Comparison of ENCODE assay signal across 21 mouse cellular contexts in the genomic region with DNA sequence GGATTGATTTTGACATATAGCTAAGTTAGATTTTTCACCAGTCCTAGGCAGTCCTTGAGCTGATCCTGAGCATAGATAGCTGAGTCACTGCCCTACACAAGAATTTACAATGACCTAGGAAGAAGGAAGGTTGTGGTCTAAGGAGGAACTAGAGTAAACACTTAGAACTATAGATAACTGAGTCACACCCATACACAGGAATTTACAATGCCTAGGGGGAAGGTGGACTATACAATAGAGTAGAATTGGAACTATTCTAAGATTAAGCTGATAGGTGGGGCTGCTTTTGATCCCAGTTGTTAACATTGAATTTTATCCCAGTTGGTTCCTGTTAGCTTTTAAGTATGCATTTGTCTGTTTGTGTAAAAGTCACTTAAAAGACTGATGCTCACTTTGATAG.
DNase-seq lines count a peak whose midpoint lies in the region; TF ChIP-seq lines count a peak whose summit lies in the region.
"Had no signal": no experiment of that assay in that cellular context is flagged by ENCODE, and none has a peak within 500 bp of the region (broad histone marks: within the 10 kb centered on the region; RNA-seq: fewer than 3 reads in every experiment).

No protein-coding gene starts in this region.

- no peaks in the 10 kb centered on the region for H3K36me3 ChIP-seq in ES-E14 (ENCODE audit: control insufficient read depth, insufficient read depth, low read length, poor library complexity, severe bottlenecking)
- no peaks in the 10 kb centered on the region for H3K36me3 ChIP-seq in forebrain, embryonic 10.5 days (replicated peaks)
- H3K36me3 ChIP-seq: embryonic facial prominence, embryonic 13.5 days; embryonic facial prominence, embryonic 15.5 days; forebrain, embryonic 15.5 days had no signal

- intact Hi-C loops in heart, postnatal 10 days (cut with DNase I), result no loop called here

- H3K4me1 ChIP-seq in ES-E14 (ENCODE audit: control insufficient read depth in 2 of 2, insufficient read depth in 2 of 2, low read length in 2 of 2, poor library complexity in 1 of 2), result no peaks in the 10 kb centered on the region
- peaks cover 14% of the 10 kb centered on the region; the same call in 1 of the 2 replicates for H3K4me1 ChIP-seq in forebrain, embryonic 10.5 days
- H3K4me1 ChIP-seq: embryonic facial prominence, embryonic 13.5 days; embryonic facial prominence, embryonic 15.5 days; forebrain, embryonic 15.5 days had no signal

- no peak overlapping the region for H3K9ac ChIP-seq in ES-E14 (ENCODE audit: insufficient read depth, low read depth, low read length, poor library complexity, severe bottlenecking)
- H3K9ac ChIP-seq: embryonic facial prominence, embryonic 13.5 days; embryonic facial prominence, embryonic 15.5 days; forebrain, embryonic 13.5 days; forebrain, embryonic 15.5 days; forebrain, postnatal 0 days had no signal

- H3K4me3 ChIP-seq in ES-E14 (ENCODE audit: insufficient read depth in 1 of 2, low read depth in 1 of 2, low read length in 2 of 2, poor library complexity in 1 of 2, severe bottlenecking in 1 of 2), result no peak overlapping the region
- H3K4me3 ChIP-seq in forebrain, embryonic 10.5 days, result no peak overlapping the region
- H3K4me3 ChIP-seq: embryonic facial prominence, embryonic 13.5 days; embryonic facial prominence, embryonic 15.5 days; erythroblast, embryonic 14.5 days; forebrain, embryonic 13.5 days; forebrain, embryonic 15.5 days had no signal

- no peaks in the 10 kb centered on the region for H3K27me3 ChIP-seq in forebrain, embryonic 10.5 days (ENCODE audit: poor library complexity, severe bottlenecking)
- H3K27me3 ChIP-seq: embryonic facial prominence, embryonic 13.5 days; embryonic facial prominence, embryonic 15.5 days; forebrain, embryonic 13.5 days; forebrain, embryonic 15.5 days had no signal

- DNase-seq in 416B (ENCODE audit: low read depth) (peak; percentile 2), ES-E14 (ENCODE audit: low read depth, low spot score) (no peak), R1 (ENCODE audit: low read depth, low spot score) (peak; percentile 82)
- no peak for DNase-seq in heart, postnatal 10 days
- no peak for DNase-seq in frontal cortex, postnatal 14 days (ENCODE audit: low spot score in 2 of 2)
- no peak for DNase-seq in forebrain, embryonic 10.5 days (ENCODE audit: extremely low spot score, low spot score)
- DNase-seq: adrenal gland, postnatal 10 days; adrenal gland, postnatal 25 days; cerebellum, adult 11 months; cerebellum, adult 18-20 months; cerebellum, adult 8-10 months; cerebellum, adult 9-11 months; cerebellum, postnatal 14 days; cerebellum, postnatal 36 days; embryo, embryonic 11 days; forebrain, postnatal 0 days had no signal

- in situ Hi-C loops in ES-E14 (cut with MboI; ENCODE audit: low sequenced_read_pairs in 2 of 2, unreplicated experiment in 2 of 2), result no loop called here

- H3K27ac ChIP-seq in ES-E14 (ENCODE audit: insufficient read depth, low read depth, low read length, poor library complexity, severe bottlenecking), result no peak overlapping the region
- H3K27ac ChIP-seq in forebrain, embryonic 10.5 days, result no peak overlapping the region
- H3K27ac ChIP-seq: embryonic facial prominence, embryonic 13.5 days; embryonic facial prominence, embryonic 15.5 days; forebrain, embryonic 13.5 days; forebrain, embryonic 15.5 days had no signal

- no peaks in the 10 kb centered on the region for H3K9me3 ChIP-seq in ES-E14 (ENCODE audit: control insufficient read depth, insufficient read depth, low read depth, low read length)
- 0 out of 2 replicates have a peak, but pooled peaks cover 10% of the 10 kb centered on the region for H3K9me3 ChIP-seq in forebrain, embryonic 10.5 days
- H3K9me3 ChIP-seq: embryonic facial prominence, embryonic 13.5 days; embryonic facial prominence, embryonic 15.5 days; forebrain, embryonic 13.5 days; forebrain, embryonic 15.5 days had no signal

TF ChIP-seq in ES-E14, 5 proteins besides CTCF, POLR2A, EP300 and RAD21:
- TF ChIP-seq ZC3H11A (IDR thresholded peaks at IDR 0.05; ENCODE audit: borderline replicate concordance, low read depth, low read length) (no peak), ZNF384 (IDR thresholded peaks at IDR 0.05; ENCODE audit: low read depth, low read length) (no peak), MAFK (IDR thresholded peaks at IDR 0.05; ENCODE audit: insufficient read depth, low read depth, low read length) (peak; percentile 67)

Comparison
In these comparisons a context has a peak if more than half of its experiments do, and no peak if none do; other contexts are left out.
1. DNase-seq: peak in 416B (single experiment) and R1 (single experiment); none in ES-E14 (single experiment), heart, postnatal 10 days (0 of 2), frontal cortex, postnatal 14 days (0 of 2) and forebrain, embryonic 10.5 days (single experiment).